Mouse (Mus musculus): ENCODE measurements at regions not wholly inside any gene's neighbourhood (a gene's known extent, or its start where the extent isn't known, plus 50 kb on each side); places are given as distances from the start of the nearest gene placed in this dataset.

DNA sequence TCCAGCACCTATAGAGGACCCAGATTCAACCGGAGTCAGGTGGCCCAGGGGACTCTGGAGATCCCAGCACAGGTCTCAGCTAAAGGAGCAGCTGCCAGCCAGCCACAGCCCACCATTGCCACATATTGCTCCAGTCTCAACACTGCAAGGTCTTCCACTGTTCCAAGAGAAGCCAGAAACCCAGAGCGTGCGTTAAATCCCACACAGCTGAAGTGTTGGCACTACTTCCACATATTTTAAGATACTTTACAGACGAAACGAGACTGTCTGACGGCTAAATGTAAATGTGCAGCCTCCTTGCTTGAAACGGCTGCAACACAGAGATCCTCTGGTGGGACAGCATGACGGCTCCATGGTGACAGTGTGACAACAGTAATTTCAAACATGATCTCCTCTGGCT, 327.3 kb upstream of the Kdm8 start:
- TF ChIP-seq CTCF (IDR thresholded peaks at IDR 0.05; ENCODE audit: low read depth), result no peak
- no peak for TF ChIP-seq EP300 (IDR thresholded peaks at IDR 0.05; ENCODE audit: low read depth)

Data from liver, postnatal 0 days (tissue).